Mouse (Mus musculus): ENCODE results near the gene Zfp628.

Zfp628 gene

GRCm38 (mm10) chr7:4937392-4937791, 22.4 kb downstream of the Zfp628 start:
- no peak for DNase-seq (ENCODE audit: extremely low read depth, insufficient read length, low spot score)

DNA sequence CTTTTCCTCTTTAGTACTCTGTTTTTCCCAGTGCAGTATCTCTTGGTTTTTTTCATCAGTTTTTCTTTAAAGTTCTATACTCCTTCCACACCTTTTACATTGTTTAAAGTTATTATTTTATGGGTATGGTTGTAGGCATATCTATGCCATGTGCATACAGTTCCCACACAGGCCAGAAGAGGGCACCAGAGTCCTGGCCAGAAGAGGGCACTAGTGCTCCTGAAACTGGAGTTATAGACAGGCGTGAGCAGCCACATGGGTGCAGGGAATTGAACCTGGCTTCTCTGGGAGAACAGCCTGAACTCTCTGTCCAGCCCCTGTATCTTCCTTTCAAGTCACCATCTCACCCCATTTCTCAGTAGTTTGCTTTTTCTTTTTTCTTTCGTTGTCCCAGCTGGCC, 23.4 kb downstream of the Zfp628 start:
- peak; percentile 16 for DNase-seq (ENCODE audit: extremely low read depth, insufficient read length, low spot score)

GRCm38 (mm10) chr7:4940068-4940479, 25.1 kb downstream of the Zfp628 start:
- DNase-seq (ENCODE audit: extremely low read depth, insufficient read length, low spot score), result peak; percentile 38

DNA sequence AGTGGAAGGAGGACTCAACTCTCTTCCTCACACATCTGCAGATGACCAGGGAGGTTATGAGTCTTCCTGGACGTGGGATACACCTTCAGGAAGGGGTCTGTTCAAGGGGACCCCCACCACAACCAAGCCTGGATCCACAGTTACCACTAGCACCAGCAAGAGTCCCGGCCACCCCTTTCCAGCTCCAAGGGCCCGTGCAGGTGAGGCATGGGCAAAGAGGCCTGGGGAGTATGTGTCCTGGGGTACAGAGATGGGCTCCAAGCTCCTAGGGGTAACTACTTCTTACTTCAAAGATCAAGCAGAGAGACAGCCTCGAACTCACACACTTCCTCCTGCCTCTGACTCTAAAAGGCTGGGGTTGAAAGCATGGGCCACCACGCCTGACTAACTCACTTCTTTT, 27.7 kb downstream of the Zfp628 start:
- DNase-seq (ENCODE audit: extremely low read depth, insufficient read length, low spot score), result no peak

DNA sequence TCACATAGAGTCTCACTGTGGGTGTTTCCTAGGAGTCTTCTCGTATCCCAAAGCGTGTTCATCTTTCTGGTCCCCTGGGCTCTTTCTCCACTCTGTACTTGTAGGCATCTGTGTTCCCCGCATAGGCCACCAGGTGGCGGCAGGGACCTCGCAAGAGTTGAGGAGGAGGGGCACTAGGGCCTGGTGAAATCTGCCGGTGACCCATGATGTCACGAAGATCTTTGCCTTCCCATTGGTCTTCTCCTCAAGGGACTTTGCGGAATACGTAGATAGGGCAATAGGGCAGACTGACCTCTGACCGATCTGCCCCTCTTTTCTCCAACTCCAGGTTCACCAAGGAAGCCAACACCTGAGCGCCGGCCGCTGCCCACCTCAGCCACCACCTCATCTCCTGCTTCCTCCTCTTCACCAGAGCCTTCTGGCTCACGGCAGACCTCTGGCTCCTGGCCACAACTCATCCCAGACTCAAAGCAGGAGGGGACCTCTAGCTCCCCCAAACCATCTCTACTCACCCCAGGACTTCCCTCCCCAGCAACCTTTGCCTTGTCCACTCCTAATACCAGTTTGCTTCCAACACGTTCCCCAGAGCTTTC, 28.3 kb downstream of the Zfp628 start:
- DNase-seq (ENCODE audit: extremely low read depth, insufficient read length, low spot score), result peak; percentile 78

GRCm38 (mm10) chr7:4947855-4948254, 32.8 kb downstream of the Zfp628 start:
- DNase-seq (ENCODE audit: extremely low read depth, insufficient read length, low spot score), result peak; percentile 61

DNA sequence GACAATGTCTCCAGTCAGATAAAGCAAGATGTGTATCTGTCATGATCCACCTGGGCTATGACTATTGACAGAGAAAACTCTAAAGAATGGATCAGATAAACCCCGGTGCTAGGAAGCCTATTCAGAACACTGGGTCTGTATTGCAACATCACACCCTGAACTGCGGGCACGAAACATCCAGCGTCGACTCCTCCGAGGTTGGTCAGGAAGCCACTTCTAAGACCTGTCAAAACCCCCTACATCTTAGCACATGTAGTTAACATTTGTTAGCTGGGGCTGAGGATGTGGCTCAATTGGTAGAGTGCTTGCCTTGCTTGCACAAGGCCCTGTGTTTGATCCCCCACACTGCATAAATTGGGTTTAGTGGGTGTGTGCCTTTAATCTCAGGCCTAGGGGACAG, 33.4 kb downstream of the Zfp628 start:
- DNase-seq (ENCODE audit: extremely low read depth, insufficient read length, low spot score), result no peak

GRCm38 (mm10) chr7:4950561-4951342, 35.7 kb downstream of the Zfp628 start:
- no peak for DNase-seq (ENCODE audit: extremely low read depth, insufficient read length, low spot score)

- no peak for DNase-seq (ENCODE audit: extremely low read depth, insufficient read length, low spot score)
These were observed 38.9 kb downstream of the Zfp628 start for GRCm38 (mm10) chr7:4953815-4954445.

DNA sequence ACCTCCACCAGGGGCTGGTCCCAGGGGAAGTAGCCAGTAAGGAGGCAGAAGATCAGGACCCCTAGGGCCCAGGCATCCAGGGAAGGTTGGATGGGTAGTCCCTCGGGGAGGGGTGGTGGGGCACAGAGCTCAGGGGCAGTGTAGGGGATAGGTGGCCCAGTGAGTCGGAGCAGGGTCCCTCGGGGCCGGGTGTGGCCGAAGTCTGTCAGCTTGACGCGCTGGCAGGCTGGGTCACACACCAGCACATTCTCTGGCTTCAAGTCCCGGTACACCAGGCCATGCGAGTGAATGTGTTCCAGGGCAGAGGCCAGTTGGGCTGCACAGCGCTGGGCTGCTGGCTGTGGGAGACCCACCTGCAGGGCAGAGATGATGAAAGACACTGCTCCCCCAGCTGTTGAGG, 42.3 kb downstream of the Zfp628 start:
- no peak for DNase-seq (ENCODE audit: extremely low read depth, insufficient read length, low spot score)

DNA sequence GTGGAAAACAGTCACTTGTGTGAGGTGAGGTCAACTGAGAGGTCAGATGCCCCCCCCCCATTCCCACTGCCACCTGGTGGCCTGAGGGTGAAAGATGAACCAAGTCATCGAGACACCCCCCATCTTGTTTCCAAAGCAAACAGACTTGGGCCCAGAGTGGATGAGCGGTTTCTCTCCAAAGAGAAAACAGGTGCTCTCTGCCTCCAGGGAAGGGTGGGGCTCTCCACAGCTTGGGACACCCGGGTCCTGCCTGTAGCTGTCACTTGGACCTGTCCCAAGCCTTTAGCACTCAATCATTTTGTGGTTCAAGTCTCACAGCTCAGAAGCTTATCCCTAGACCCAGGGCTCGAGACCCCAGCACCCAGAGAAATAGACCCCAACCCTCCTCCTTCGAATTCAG, 48.5 kb downstream of the Zfp628 start:
- no peak for DNase-seq (ENCODE audit: extremely low read depth, insufficient read length, low spot score)

DNA sequence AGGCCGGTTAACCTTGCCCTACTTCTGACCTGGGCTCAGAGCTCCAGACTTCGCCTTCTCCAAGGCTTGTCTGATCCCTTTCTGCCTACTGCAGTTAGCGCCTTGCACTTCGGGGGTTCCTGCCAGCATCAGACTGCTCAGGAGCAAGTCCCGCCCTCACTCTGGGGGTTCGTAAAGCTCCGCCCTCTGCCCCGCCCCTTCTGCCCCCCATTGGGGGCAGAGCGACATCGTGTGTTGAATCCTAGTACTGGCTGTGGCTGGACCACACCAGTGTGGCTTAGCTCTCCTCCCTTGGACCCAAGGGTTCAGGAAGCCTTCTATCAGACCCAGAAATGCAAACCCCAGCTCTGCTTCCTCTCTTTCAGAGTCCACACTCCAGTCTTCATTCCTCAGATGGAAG, 49.3 kb downstream of the Zfp628 start, which contains the start of gene Sbk2:
Sbk2 (minus strand) TSS at position 135 of the 400 bp plus-strand sequence.
- peak; percentile 31 for DNase-seq (ENCODE audit: extremely low read depth, insufficient read length, low spot score)

GRCm38 (mm10) chr7:4964988-4965387, 50.0 kb downstream of the Zfp628 start:
- no peak for DNase-seq (ENCODE audit: extremely low read depth, insufficient read length, low spot score)

- no peak for DNase-seq (ENCODE audit: extremely low read depth, insufficient read length, low spot score)
These were observed 56.1 kb downstream of the Zfp628 start, which contains the start of gene Sbk3 for GRCm38 (mm10) chr7:4971068-4971467. Sbk3 (minus strand) TSS chr7:4971168.

All from 3134 (cell line).